ENCODE assay signal across 10 mouse cellular contexts in the genomic region with DNA sequence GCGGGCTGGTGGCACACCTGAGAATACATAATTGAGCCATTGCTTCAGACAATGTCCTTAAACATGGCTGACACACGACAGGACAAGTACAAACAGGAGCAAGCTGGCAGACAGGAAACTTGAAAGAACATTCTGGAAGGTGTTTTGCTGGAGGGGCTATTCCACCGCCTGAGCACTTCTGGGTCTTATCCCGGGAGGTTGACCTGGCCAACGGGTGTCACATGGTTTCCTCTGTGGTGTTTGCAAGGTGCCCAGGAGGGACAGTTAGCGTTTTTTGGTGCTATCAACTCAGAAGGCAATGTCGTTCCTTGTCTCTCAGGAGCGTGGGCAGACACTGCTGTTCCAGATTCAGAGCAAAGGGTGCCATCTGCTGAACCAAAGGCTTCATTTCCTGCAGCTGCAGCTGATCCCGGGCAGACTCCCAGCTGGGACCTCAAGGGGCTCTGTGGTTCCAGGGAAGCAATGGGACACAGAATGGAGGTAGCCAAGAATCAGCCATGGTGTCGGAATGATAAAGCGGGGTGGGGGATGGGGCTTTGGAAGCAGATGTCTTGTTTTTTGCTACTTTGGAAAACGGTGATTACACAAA.
DNase-seq lines count a peak whose midpoint lies in the region; ATAC-seq and TF ChIP-seq lines count a peak whose summit lies in the region.
"Had no signal": no experiment of that assay in that cellular context is flagged by ENCODE, and none has a peak within 500 bp of the region (broad histone marks: within the 10 kb centered on the region; RNA-seq: fewer than 3 reads in every experiment).

No protein-coding gene starts in this region.

- ATAC-seq in intestine, postnatal 0 days, result no peak
- no peak for ATAC-seq in kidney, embryonic 16.5 days (ENCODE audit: low FRiP score, low TSS enrichment)

- no peak overlapping the region for H3K27ac ChIP-seq in intestine, postnatal 0 days (ENCODE audit: low read depth, low read length)
- no peak overlapping the region for H3K27ac ChIP-seq in kidney, embryonic 16.5 days (ENCODE audit: low read length)
- H3K27ac ChIP-seq: limb, embryonic 13.5 days had no signal

- H3K4me3 ChIP-seq in intestine, postnatal 0 days (ENCODE audit: low read depth, low read length), result no peak overlapping the region
- H3K4me3 ChIP-seq in kidney, embryonic 16.5 days (ENCODE audit: low read length), result no peak overlapping the region
- H3K4me3 ChIP-seq: limb, embryonic 13.5 days had no signal

- 64% methylated on average over 12 of the region's 12 CpGs for WGBS in intestine, postnatal 0 days
- 60% methylated on average over 12 of the region's 12 CpGs for WGBS in kidney, embryonic 16.5 days

- H3K27me3 ChIP-seq in intestine, postnatal 0 days (replicated peaks; ENCODE audit: control insufficient read depth, insufficient read depth, low read length), result no peaks in the 10 kb centered on the region
- no peaks in the 10 kb centered on the region; the same call in 1 of the 2 replicates for H3K27me3 ChIP-seq in kidney, embryonic 16.5 days (ENCODE audit: insufficient read depth, low read length)
- H3K27me3 ChIP-seq: CH12.LX had no signal

- H3K9me3 ChIP-seq in intestine, postnatal 0 days (ENCODE audit: control insufficient read depth), result no peaks in the 10 kb centered on the region
- H3K9me3 ChIP-seq in kidney, embryonic 16.5 days (ENCODE audit: low read length), result peaks cover 3% of the 10 kb centered on the region; the same call in 1 of the 2 replicates

- no peak for TF ChIP-seq CTCF in intestine, postnatal 0 days (IDR thresholded peaks at IDR 0.05; ENCODE audit: low read depth)

- H3K4me2 ChIP-seq in intestine, postnatal 0 days (replicated peaks; ENCODE audit: low read depth), result no peak overlapping the region
- no peak overlapping the region for H3K4me2 ChIP-seq in kidney, embryonic 16.5 days (replicated peaks; ENCODE audit: low read depth, low read length)
- H3K4me2 ChIP-seq: limb, embryonic 13.5 days had no signal

- no peak overlapping the region for H3K9ac ChIP-seq in intestine, postnatal 0 days (ENCODE audit: low read depth, low read length)
- H3K9ac ChIP-seq in kidney, embryonic 16.5 days (replicated peaks; ENCODE audit: low read length), result no peak overlapping the region
- H3K9ac ChIP-seq: limb, embryonic 13.5 days had no signal

- H3K4me1 ChIP-seq in intestine, postnatal 0 days (replicated peaks; ENCODE audit: control insufficient read depth, insufficient read depth, low read length), result no peaks in the 10 kb centered on the region
- no peaks in the 10 kb centered on the region for H3K4me1 ChIP-seq in kidney, embryonic 16.5 days (ENCODE audit: insufficient read depth, low read length)

- H3K36me3 ChIP-seq in intestine, postnatal 0 days (ENCODE audit: control insufficient read depth, insufficient read depth), result no peaks in the 10 kb centered on the region
- H3K36me3 ChIP-seq in kidney, embryonic 16.5 days (ENCODE audit: insufficient read depth, low read length), result no peaks in the 10 kb centered on the region
- H3K36me3 ChIP-seq: limb, embryonic 13.5 days had no signal

- DNase-seq in cerebellum, postnatal 14 days, result peak; percentile 27 to 35
- no peak for DNase-seq in cerebellum, adult 8-10 months
- peak; percentile 5 for DNase-seq in lung, postnatal 10 days
- DNase-seq in lung, postnatal 25 days (ENCODE audit: low spot score), result no peak
- peak; percentile 28 for DNase-seq in left cerebral cortex, adult 11 months (ENCODE audit: low spot score)
- peak; percentile 29 for DNase-seq in right cerebral cortex, postnatal 4 days

Comparison
In these comparisons a context has a peak if more than half of its experiments do, and no peak if none do; other contexts are left out.
1. DNase-seq: peak in cerebellum, postnatal 14 days (2 of 2), lung, postnatal 10 days (single experiment), left cerebral cortex, adult 11 months (single experiment) and right cerebral cortex, postnatal 4 days (single experiment); none in cerebellum, adult 8-10 months (single experiment) and lung, postnatal 25 days (single experiment).